Mouse (Mus musculus): ENCODE data around the gene Igsf3.

Gene Igsf3

GRCm38 (mm10) chr3:101376538-101377247, at the start of gene Igsf3:
Igsf3 (plus strand) TSS chr3:101377083.
- DNase-seq = peak; percentile 84 to 92

- DNase-seq = no peak
Measured at GRCm38 (mm10) chr3:101327248-101327647, 49.6 kb upstream of the Igsf3 start.

DNA sequence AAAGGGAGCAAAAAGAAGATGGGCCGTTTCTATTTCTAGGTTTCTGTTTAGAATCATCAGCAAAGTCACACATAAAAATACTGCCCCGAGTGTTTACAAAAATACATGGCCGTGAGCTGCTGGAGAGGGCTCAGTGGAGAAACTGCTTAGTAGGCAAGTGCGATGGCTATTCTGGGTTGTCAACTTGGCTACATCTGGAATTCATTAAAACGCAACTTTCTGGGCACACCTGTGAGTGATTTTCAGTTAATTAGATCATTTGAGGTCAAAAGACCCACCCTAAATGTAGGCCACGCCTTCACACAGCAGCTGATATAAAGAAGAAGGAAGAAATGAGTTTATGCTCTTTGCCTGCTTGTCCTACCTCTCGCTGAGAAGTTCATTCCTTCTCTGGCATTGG, 48.3 kb upstream of the Igsf3 start:
- DNase-seq = no peak

- DNase-seq = no peak
Measured at GRCm38 (mm10) chr3:101343199-101343924, 33.5 kb upstream of the Igsf3 start.

DNA sequence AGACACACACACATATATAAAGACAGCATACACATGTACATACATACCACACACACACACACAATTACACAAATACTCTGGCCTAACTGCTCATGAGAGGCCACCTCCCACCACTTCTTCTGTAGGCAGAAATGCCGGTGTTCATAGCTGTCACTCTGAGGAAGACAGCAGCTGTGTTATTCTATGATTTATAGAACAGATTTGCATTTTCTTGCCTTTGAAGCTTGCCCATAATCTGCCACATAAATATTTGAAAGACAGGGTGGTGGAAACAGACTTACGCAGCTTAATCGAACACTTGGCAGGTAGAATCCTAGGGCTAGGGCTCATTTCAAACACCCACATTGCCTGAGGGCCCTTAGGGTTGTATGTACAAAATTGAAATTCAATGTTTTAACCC, 32.6 kb upstream of the Igsf3 start:
- DNase-seq = no peak

DNA sequence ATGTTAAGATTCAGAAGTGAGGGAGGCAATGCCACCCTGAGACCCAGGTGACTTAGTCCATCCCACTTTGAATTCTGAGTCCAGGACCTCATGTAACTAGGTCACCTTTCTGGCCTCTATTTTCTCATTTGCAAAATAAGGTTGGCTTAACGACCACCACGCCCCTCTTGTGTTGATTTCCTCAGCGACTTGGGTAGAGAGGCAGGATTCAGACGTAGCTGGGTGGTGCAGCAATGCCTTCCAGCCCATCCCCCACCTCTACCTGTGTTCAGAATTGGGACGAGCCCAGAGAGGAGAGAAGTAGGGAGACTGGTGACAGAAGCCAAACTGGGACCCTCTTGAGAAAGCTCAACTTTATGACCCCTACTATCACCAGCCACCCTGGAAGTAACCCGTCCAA, 31.6 kb upstream of the Igsf3 start:
- no peak for DNase-seq

DNA sequence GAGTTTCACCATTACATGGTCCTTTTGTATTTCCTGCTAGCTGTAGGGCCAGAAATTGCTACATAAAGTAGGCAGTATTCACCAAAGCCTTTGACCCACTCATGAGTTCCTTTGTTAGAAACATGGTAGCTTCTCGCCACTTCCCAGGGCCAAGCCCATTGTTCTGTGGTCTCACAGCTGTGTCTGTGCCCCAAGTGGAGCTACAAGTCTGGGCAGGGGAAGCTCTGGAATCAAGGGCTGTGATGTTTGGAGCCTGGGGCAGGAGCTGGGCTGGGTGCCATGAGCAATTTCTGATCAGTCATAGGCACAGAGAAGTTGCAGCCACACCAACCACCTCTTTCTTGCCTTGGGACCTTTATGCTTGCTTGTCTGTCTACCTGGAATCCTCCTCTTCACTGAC, 30.1 kb upstream of the Igsf3 start:
- no peak for DNase-seq

GRCm38 (mm10) chr3:101348501-101349161, 28.3 kb upstream of the Igsf3 start:
- no peak for DNase-seq

DNA sequence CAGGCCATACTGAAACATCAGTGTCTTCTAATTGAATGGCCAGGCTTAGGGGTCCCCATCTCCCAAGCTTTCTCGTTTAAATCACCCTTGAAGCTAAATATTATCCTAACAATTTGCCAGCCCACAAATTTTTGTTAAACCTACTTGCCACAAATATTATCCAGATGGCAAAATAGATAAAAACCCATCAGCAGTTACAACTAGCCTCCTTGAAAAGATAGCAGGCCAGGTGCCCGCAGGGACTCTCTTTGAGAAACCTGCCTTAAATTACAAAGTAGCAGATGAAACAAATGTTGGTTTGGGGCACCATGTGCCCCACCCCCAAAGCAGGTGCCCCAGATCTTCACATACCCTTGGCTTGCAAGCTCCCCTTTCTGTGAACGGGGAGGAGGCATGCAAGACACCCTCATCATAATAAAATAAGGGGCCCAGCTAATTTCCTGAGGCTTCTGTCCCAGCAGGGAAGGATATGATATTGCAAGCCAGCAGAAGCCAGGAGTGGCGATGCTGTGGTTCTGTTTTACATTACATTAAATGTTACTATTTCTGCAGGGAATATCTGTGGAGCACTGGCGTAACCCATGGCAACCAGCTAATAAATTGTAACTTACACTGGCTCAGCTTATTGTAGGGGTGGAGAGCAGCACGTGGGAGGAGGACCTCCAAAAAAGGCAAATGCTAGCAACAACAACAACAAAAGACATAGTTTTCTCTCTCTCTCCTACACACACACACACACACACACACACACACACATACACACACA, 27.2 kb upstream of the Igsf3 start:
- no peak for DNase-seq

DNA sequence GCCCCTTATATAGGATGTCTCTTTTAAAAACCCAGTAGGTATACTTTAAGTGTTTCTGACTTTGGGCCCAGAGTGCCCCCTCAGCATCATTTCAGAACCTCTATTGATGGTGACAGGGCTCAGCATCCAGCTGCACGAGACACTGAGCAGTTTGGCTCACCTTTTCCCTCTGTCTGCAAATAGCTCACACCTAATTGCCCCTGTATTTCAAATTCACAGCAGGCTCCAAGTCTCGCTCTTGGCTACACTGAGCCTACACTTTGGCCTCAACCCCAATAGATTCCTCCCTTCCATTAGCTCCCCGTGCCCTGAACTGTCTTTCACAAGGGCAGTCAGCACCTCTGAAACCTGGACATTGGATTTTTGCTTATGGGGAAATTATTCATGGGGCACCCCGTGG, 26.5 kb upstream of the Igsf3 start:
- no peak for DNase-seq

DNA sequence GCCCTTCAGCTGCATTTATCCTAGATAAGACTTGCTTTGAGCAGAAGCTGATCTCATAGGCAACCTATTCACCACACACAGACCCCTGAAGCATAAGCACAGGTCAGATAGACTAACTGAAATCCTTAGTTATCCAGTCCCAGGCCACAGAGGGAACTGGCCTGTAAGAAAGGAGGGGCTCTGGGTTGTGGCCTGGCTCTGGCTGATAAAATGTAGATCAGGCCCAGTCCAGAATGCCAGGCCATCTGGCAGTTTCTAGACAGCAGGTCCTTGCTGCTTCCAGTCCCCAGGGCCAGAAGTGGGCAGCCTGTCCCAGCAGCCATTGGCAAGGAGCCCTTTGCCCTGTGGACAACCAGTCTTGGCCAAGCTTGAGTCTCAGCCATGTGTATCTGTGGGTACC, 22.4 kb upstream of the Igsf3 start:
- DNase-seq = no peak

DNA sequence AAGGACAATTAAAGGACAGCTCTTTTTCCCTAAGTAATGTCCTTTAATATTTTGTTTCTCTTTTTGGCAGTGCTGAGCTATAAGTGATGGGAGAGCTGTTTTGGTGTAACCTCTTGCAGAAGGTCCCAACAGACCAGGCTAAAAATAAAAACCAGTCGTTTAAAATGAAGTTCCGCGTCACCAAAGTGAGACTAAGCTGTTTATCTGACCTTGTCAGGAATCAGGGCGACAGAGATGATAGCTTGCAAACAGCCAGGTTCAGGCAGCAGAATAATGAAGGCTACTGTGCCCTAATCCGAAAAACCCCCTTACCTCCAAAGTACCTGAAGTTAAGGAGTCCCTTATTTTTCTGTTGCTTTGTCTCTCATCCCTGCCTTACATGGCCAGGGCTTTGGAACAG, 21.2 kb upstream of the Igsf3 start:
- no peak for DNase-seq

- no peak for DNase-seq
Measured at GRCm38 (mm10) chr3:101356583-101357553, 20.0 kb upstream of the Igsf3 start.

GRCm38 (mm10) chr3:101360832-101361231, 16.1 kb upstream of the Igsf3 start:
- DNase-seq = no peak

DNA sequence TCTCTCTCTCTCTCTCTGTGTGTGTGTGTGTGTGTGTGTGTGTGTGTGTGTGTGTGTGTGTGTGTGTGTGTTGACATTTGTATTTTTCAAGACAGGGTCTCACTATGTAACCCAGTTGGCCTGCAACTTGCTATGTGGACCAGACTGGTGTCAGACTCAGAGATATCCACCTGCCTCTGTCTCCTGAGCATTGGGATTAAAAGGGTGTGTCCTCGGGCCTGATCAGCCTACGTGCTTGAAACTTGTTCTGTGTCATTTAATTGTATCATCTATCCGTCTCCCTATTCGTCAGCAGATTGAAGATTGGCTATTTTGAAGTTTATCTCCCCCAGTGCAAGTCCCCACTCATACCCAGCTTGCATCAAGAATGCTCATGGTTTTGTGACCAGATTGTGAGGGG, 14.5 kb upstream of the Igsf3 start:
- no peak for DNase-seq

GRCm38 (mm10) chr3:101363574-101363973, 13.3 kb upstream of the Igsf3 start:
- no peak for DNase-seq

DNA sequence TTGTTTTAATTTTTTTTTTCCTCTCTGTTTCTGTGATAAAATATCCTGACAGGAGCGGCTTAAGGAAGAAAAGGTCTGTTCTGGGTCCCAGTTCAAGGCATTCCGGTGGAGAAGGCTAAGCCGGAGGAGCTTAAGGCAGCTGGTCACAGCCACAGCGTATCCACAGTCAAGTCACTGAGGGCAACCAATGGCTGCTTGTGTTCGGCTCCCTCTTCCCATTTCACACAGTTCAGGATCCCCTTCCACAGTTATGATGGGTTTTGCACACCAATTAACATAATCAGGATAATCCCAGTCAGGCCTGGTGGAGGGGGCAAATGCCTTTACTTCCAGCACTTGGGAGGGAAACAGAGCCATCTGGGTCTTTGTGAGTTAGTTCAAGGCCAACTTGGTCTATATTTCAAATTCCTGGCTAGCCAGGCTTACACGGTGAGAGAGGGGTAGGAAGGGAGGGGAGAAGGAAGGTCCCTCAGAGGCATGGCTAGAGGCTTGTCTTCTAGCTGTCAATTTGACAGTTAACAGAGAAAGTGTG, 11.7 kb upstream of the Igsf3 start:
- DNase-seq = no peak

- no peak for DNase-seq
Measured at GRCm38 (mm10) chr3:101365911-101366310, 11.0 kb upstream of the Igsf3 start.

GRCm38 (mm10) chr3:101367372-101367771, 9.5 kb upstream of the Igsf3 start:
- no peak for DNase-seq

GRCm38 (mm10) chr3:101369301-101369881, 7.5 kb upstream of the Igsf3 start:
- DNase-seq = no peak

DNA sequence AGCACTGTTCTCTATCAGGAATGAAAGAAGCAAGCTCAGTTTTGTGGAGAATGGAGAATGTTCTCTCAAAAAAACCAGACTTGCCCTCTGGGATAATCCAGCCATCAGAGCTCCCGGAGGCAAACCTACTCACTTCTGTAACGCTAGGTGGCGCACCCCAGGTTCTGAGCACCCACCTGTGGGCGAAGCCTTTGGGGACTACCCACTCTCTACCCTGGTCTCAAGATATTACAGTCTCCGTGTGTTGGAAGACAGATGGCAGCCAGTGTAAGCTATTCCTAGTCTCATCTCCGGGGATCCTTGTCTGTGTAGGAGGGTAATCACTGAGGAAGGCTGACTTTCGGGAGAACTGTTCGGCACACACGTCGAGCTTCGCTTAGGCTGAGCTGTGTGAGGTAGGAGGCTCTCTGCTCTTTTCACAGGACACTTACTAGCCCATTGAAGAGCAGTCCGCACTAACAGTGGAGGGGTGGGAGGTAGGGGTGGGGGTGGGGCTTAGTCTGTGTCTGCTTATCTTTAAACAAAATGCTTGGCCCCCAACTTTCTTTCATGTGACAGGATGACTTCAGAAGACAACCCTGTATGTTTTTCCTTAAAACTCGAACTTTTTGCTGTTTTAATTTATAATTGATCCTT, 4.4 kb upstream of the Igsf3 start:
- DNase-seq = peak; percentile 50 to 66
